In genomic region chr12:90041038-90041437, GRCm38 (mm10) we compare ENCODE assay signal across 34 mouse cellular contexts.
"Had no signal": no experiment of that assay in that cellular context is flagged by ENCODE, and none has a peak within 500 bp of the region (broad histone marks: within the 10 kb centered on the region; RNA-seq: fewer than 3 reads in every experiment).

No protein-coding gene starts in this region.

- H3K9ac ChIP-seq: heart, embryonic 12.5 days; heart, embryonic 13.5 days; heart, embryonic 15.5 days; hindbrain, embryonic 12.5 days; hindbrain, embryonic 13.5 days; hindbrain, embryonic 14.5 days; hindbrain, embryonic 15.5 days; intestine, embryonic 15.5 days had no signal

- ATAC-seq: hindbrain, embryonic 16.5 days; hindbrain, postnatal 0 days; inflammation-experienced regulatory T-cells, adult 6 months; intestine, embryonic 15.5 days; intestine, embryonic 16.5 days; intestine, postnatal 0 days had no signal

- H3K9me3 ChIP-seq: heart, embryonic 10.5 days; heart, embryonic 12.5 days; heart, embryonic 13.5 days; heart, embryonic 15.5 days; hindbrain, embryonic 10.5 days; hindbrain, embryonic 12.5 days; hindbrain, embryonic 13.5 days; hindbrain, embryonic 15.5 days; intestine, embryonic 15.5 days had no signal

- H3K4me2 ChIP-seq: heart, embryonic 11.5 days; heart, embryonic 12.5 days; heart, embryonic 13.5 days; heart, embryonic 15.5 days; hindbrain, embryonic 12.5 days; hindbrain, embryonic 13.5 days; hindbrain, embryonic 14.5 days; hindbrain, embryonic 15.5 days; intestine, embryonic 15.5 days had no signal

- H3K36me3 ChIP-seq: heart, embryonic 10.5 days; heart, embryonic 12.5 days; heart, embryonic 13.5 days; heart, embryonic 15.5 days; hindbrain, embryonic 10.5 days; hindbrain, embryonic 12.5 days; hindbrain, embryonic 13.5 days; hindbrain, embryonic 15.5 days; intestine, embryonic 15.5 days had no signal

- DNase-seq: heart, postnatal 10 days; heart, postnatal 14 days; heart, postnatal 36 days; heart, postnatal 4 days; kidney, adult 11 months; kidney, adult 18-20 months; kidney, adult 2 months; kidney, adult 8-10 months; kidney, adult 9 months; kidney, postnatal 10 days; kidney, postnatal 14 days; kidney, postnatal 25 days; kidney, postnatal 36 days; kidney, postnatal 4 days; layer of hippocampus, adult 9-11 months; layer of hippocampus, postnatal 36 days had no signal

- H3K27me3 ChIP-seq: heart, embryonic 12.5 days; heart, embryonic 13.5 days; heart, embryonic 15.5 days; hindbrain, embryonic 12.5 days; hindbrain, embryonic 13.5 days; hindbrain, embryonic 15.5 days; intestine, embryonic 15.5 days had no signal

- H3K4me3 ChIP-seq: heart, embryonic 10.5 days; heart, embryonic 12.5 days; heart, embryonic 13.5 days; heart, embryonic 15.5 days; hindbrain, embryonic 10.5 days; hindbrain, embryonic 12.5 days; hindbrain, embryonic 13.5 days; hindbrain, embryonic 15.5 days; intestine, embryonic 15.5 days; layer of hippocampus, adult 2 months had no signal

- H3K4me1 ChIP-seq: heart, embryonic 10.5 days; heart, embryonic 12.5 days; heart, embryonic 15.5 days; hindbrain, embryonic 10.5 days; hindbrain, embryonic 12.5 days; intestine, embryonic 15.5 days had no signal

- H3K27ac ChIP-seq: heart, embryonic 10.5 days; heart, embryonic 13.5 days; heart, embryonic 15.5 days; hindbrain, embryonic 10.5 days; hindbrain, embryonic 12.5 days; hindbrain, embryonic 13.5 days; hindbrain, embryonic 14.5 days; hindbrain, embryonic 15.5 days; hindbrain, postnatal 0 days; intestine, embryonic 15.5 days; kidney, postnatal 0 days; layer of hippocampus, adult 2 months had no signal
